Mouse (Mus musculus): Measurements from ENCODE around the gene Cacng4. TPM values are rescaled to one million over a fixed set of nuclear protein-coding genes. Genes with fewer than 3 reads are reported as not detected.
A peak's percentile ranks its signal among the peaks of the same experiment; 100 is the strongest.

The Cacng4 gene
- total RNA-seq, 1 experiment = 0.98 TPM

DNA sequence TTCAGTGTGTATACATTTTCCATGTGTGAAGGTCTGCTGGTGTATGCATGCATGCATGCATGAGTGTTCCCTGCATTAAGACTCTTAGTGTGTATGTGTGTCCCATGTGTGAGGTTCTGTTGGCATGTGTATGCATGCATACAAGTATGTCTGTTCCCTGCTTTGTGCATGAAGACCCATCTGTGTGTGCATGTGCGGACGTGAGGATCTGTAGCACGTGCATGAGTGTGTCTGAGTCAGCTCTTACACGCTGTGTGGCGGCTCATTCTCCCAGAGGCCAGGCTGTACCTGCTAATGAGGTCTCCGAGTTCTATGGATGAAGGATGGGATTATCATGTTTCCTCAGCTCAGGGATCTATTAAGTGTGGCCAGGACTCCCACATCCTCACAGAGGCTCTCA, 89.3 kb downstream of the Cacng4 start:
- no peak overlapping the region for H3K4me3 ChIP-seq (ENCODE audit: insufficient read depth in 1 of 2, low read depth in 1 of 2, low read length in 2 of 2, poor library complexity in 1 of 2, severe bottlenecking in 1 of 2)
- TF ChIP-seq HCFC1 (IDR thresholded peaks at IDR 0.05; ENCODE audit: borderline replicate concordance, insufficient read depth, low read length) = no peak
- no peak for TF ChIP-seq ZC3H11A (IDR thresholded peaks at IDR 0.05; ENCODE audit: borderline replicate concordance, low read depth, low read length)
- no peak for TF ChIP-seq MAFK (IDR thresholded peaks at IDR 0.05; ENCODE audit: insufficient read depth, low read depth, low read length)
- no peak for TF ChIP-seq CHD2 (IDR thresholded peaks at IDR 0.05; ENCODE audit: low read depth, low read length)
- no peak for TF ChIP-seq ZNF384 (IDR thresholded peaks at IDR 0.05; ENCODE audit: low read depth, low read length)
- no peaks in the 10 kb centered on the region for H3K9me3 ChIP-seq (ENCODE audit: control insufficient read depth, insufficient read depth, low read depth, low read length)
- H3K9ac ChIP-seq (ENCODE audit: insufficient read depth, low read depth, low read length, poor library complexity, severe bottlenecking) = no peak overlapping the region
- DNase-seq (ENCODE audit: low read depth, low spot score) = no peak
- no peaks in the 10 kb centered on the region for H3K36me3 ChIP-seq (ENCODE audit: control insufficient read depth, insufficient read depth, low read length, poor library complexity, severe bottlenecking)
- in situ Hi-C loops (cut with MboI; ENCODE audit: low sequenced_read_pairs in 2 of 2, unreplicated experiment in 2 of 2) = no loop called here
- H3K4me1 ChIP-seq (ENCODE audit: control insufficient read depth in 2 of 2, insufficient read depth in 2 of 2, low read length in 2 of 2, poor library complexity in 1 of 2) = peaks cover 2 to 3% of the 10 kb centered on the region in 2 experiments; a peak in 2 of 4 replicates
- H3K27ac ChIP-seq (ENCODE audit: insufficient read depth, low read depth, low read length, poor library complexity, severe bottlenecking) = no peak overlapping the region

DNA sequence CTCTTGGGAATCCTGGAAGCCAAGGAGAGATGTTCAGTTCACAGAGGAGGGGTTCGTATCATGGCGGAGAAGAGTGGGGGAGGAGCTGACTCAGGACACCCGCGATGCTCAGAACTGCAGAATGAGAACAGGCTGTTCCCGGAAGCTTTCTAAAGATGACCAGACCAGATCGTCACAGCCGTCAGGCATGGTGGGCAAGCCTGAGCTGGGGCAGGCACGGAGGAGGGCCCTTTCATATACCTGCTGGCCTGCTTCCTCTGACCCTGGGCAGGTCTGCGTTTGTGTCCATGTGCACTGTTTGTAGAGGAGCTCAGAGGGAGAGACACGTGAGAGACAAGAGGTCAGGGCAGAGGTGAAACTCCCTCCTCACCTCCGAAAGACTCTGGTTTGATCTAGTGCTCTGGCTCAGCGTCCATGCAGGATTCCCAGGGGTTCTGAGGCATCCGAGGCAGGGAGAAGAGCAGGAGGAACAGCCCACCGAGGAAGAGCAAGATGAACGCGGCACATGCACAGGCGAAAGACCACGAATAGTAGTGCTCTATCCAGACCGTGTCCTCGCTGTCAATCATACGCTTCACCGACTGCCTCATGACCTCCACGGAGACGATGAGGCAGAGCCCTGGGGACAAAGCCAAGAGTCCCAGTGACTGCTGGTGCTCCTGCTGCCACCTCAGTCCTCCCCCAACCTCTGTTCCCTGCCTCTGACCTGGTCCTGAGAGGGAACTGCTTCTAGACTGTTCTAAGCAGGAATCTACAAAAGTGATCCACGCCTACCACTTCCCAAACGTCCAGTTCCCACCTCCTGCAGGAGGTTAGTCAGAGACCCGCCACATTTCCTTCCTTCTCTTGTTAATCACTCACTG, 90.9 kb downstream of the Cacng4 start:
- H3K4me1 ChIP-seq (ENCODE audit: control insufficient read depth in 2 of 2, insufficient read depth in 2 of 2, low read length in 2 of 2, poor library complexity in 1 of 2) = peaks cover 2 to 3% of the 10 kb centered on the region in 2 experiments; a peak in 2 of 4 replicates
- no peaks in the 10 kb centered on the region for H3K9me3 ChIP-seq (ENCODE audit: control insufficient read depth, insufficient read depth, low read depth, low read length)
- no peak overlapping the region for H3K4me3 ChIP-seq (ENCODE audit: insufficient read depth in 1 of 2, low read depth in 1 of 2, low read length in 2 of 2, poor library complexity in 1 of 2, severe bottlenecking in 1 of 2)
- in situ Hi-C loops (cut with MboI; ENCODE audit: low sequenced_read_pairs in 2 of 2, unreplicated experiment in 2 of 2) = no loop called here
- DNase-seq (ENCODE audit: low read depth, low spot score) = no peak
- no peak overlapping the region for H3K27ac ChIP-seq (ENCODE audit: insufficient read depth, low read depth, low read length, poor library complexity, severe bottlenecking)
- no peak overlapping the region for H3K9ac ChIP-seq (ENCODE audit: insufficient read depth, low read depth, low read length, poor library complexity, severe bottlenecking)
- H3K36me3 ChIP-seq (ENCODE audit: control insufficient read depth, insufficient read depth, low read length, poor library complexity, severe bottlenecking) = no peaks in the 10 kb centered on the region
- no peak for TF ChIP-seq CHD2 (IDR thresholded peaks at IDR 0.05; ENCODE audit: low read depth, low read length)
- no peak for TF ChIP-seq HCFC1 (IDR thresholded peaks at IDR 0.05; ENCODE audit: borderline replicate concordance, insufficient read depth, low read length)
- no peak for TF ChIP-seq MAFK (IDR thresholded peaks at IDR 0.05; ENCODE audit: insufficient read depth, low read depth, low read length)
- TF ChIP-seq ZC3H11A (IDR thresholded peaks at IDR 0.05; ENCODE audit: borderline replicate concordance, low read depth, low read length) = no peak
- TF ChIP-seq ZNF384 (IDR thresholded peaks at IDR 0.05; ENCODE audit: low read depth, low read length) = no peak

DNA sequence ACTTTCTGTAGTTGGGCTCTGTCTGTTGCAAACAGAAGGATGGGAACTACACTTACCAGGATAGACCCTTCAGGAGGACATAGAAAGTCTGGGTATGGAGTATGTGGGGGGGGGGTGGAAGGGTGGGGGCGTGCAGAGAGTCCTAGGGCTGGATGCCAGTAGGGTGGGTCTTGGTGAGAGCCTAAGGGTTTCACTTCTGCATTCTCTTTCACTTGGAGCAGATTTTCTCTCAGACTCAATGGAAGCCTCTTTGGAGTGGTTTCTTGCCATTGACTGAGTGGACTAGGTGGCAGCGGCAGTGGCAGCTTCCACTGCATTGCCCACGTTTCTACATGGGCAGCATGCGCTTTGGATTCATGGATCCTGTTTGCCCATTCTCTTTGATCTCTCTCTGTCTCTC, 94.4 kb downstream of the Cacng4 start:
- Histone ChIP-seq H3K4me1 (ENCODE audit: control insufficient read depth in 2 of 2, insufficient read depth in 2 of 2, low read length in 2 of 2, poor library complexity in 1 of 2) (peaks cover 2 to 3% of the 10 kb centered on the region in 2 experiments; a peak in 2 of 4 replicates), H3K9me3 (ENCODE audit: control insufficient read depth, insufficient read depth, low read depth, low read length) (no peaks in the 10 kb centered on the region), H3K27ac (ENCODE audit: insufficient read depth, low read depth, low read length, poor library complexity, severe bottlenecking) (no peak overlapping the region), H3K9ac (ENCODE audit: insufficient read depth, low read depth, low read length, poor library complexity, severe bottlenecking) (no peak overlapping the region), H3K36me3 (ENCODE audit: control insufficient read depth, insufficient read depth, low read length, poor library complexity, severe bottlenecking) (no peaks in the 10 kb centered on the region), H3K4me3 (ENCODE audit: insufficient read depth in 1 of 2, low read depth in 1 of 2, low read length in 2 of 2, poor library complexity in 1 of 2, severe bottlenecking in 1 of 2) (no peak overlapping the region)
- TF ChIP-seq CHD2 (IDR thresholded peaks at IDR 0.05; ENCODE audit: low read depth, low read length) (no peak), ZC3H11A (IDR thresholded peaks at IDR 0.05; ENCODE audit: borderline replicate concordance, low read depth, low read length) (no peak), HCFC1 (IDR thresholded peaks at IDR 0.05; ENCODE audit: borderline replicate concordance, insufficient read depth, low read length) (no peak), MAFK (IDR thresholded peaks at IDR 0.05; ENCODE audit: insufficient read depth, low read depth, low read length) (no peak), ZNF384 (IDR thresholded peaks at IDR 0.05; ENCODE audit: low read depth, low read length) (no peak)
- in situ Hi-C loops (cut with MboI; ENCODE audit: low sequenced_read_pairs in 2 of 2, unreplicated experiment in 2 of 2) = no loop called here
- DNase-seq (ENCODE audit: low read depth, low spot score) = no peak

DNA sequence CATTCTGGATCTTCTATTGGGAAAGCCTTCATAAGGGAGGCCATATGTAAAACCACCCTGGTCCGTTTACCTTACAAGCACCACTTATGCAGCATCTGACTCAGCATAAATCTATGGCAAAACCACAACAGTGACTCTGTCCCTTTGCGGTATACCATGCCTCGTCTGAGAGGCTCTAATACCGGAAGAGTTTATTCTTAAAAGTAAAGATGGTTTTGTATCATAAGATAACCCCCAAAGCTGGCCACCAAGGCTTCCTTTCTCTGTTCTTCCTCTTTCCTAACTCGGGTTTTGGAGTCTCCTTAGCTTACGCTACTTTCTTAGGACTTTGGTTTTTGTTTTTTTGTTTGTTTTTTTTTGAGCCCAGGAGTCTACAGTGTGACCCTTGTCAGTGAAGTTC, 101.0 kb downstream of the Cacng4 start:
- Histone ChIP-seq H3K36me3 (ENCODE audit: control insufficient read depth, insufficient read depth, low read length, poor library complexity, severe bottlenecking) (peaks cover 2% of the 10 kb centered on the region; the same call in 1 of the 2 replicates), H3K9ac (ENCODE audit: insufficient read depth, low read depth, low read length, poor library complexity, severe bottlenecking) (no peak overlapping the region), H3K4me1 (ENCODE audit: control insufficient read depth in 2 of 2, insufficient read depth in 2 of 2, low read length in 2 of 2, poor library complexity in 1 of 2) (no peaks in the 10 kb centered on the region), H3K4me3 (ENCODE audit: insufficient read depth in 1 of 2, low read depth in 1 of 2, low read length in 2 of 2, poor library complexity in 1 of 2, severe bottlenecking in 1 of 2) (no peak overlapping the region), H3K27ac (ENCODE audit: insufficient read depth, low read depth, low read length, poor library complexity, severe bottlenecking) (no peak overlapping the region), H3K9me3 (ENCODE audit: control insufficient read depth, insufficient read depth, low read depth, low read length) (no peaks in the 10 kb centered on the region)
- TF ChIP-seq MAFK (IDR thresholded peaks at IDR 0.05; ENCODE audit: insufficient read depth, low read depth, low read length) (peak; percentile 61; the same call in 1 of the 2 replicates), ZNF384 (IDR thresholded peaks at IDR 0.05; ENCODE audit: low read depth, low read length) (no peak)
- in situ Hi-C loops (cut with MboI; ENCODE audit: low sequenced_read_pairs in 2 of 2, unreplicated experiment in 2 of 2) = no loop called here
- DNase-seq (ENCODE audit: low read depth, low spot score) = no peak

Data from ES-E14 (cell line).